Mouse (Mus musculus) CH12.LX (cell line): Measurements from ENCODE around the gene Cbfa2t3. TPM values are rescaled to one million over a fixed set of nuclear protein-coding genes. Genes with fewer than 3 reads are reported as not detected.

Experiments
- DNase-seq: peaks from one replicate; pipeline ENCODE4 v3.0.0-alpha.2; 2013; ENCODE audit errors: extremely low read depth
- H3K27ac ChIP-seq: 2 replicates; pipeline ENCODE4 v1.5.1; 2012; ENCODE audit warnings: low read depth, mild to moderate bottlenecking, control low read depth, moderate library complexity; ENCODE audit not compliant: insufficient read depth
- H3K27me3 ChIP-seq: replicated peaks from 2 replicates; pipeline ENCODE3; 2012; ENCODE audit warnings: inconsistent platforms
- H3K36me3 ChIP-seq, 2 experiments: replicated peaks in 1 of 2; 2 replicates each; pipeline versions ENCODE3 to v1.6.1; 2012; ENCODE audit warnings: inconsistent platforms in 1 of 2, low read length in 1 of 2, mild to moderate bottlenecking in 1 of 2, mixed read lengths in 1 of 2, moderate library complexity in 1 of 2; ENCODE audit not compliant: control insufficient read depth in 1 of 2, insufficient read depth in 1 of 2
- H3K4me1 ChIP-seq, 2 experiments: 2 replicates each; pipeline ENCODE4 v1.6.1; 2012; ENCODE audit warnings: inconsistent platforms in 1 of 2, moderate library complexity in 1 of 2; ENCODE audit not compliant: insufficient read depth in 2 of 2, control insufficient read depth in 1 of 2
- H3K4me2 ChIP-seq: 2 replicates; pipeline ENCODE4 v1.6.1; 2012; ENCODE audit warnings: low read depth, mild to moderate bottlenecking, control low read depth; ENCODE audit not compliant: poor library complexity, insufficient read depth, severe bottlenecking
- H3K4me3 ChIP-seq, 3 experiments: fragments of 150-350 bp in 1 of 3; sonication (generic) in 1 of 3; replicated peaks in 1 of 3; 2 replicates each; pipeline versions ENCODE3 to v1.5.1; 2011 to 2012; ENCODE audit warnings: low read depth in 2 of 3, low read length in 2 of 3, mild to moderate bottlenecking in 2 of 3, moderate library complexity in 2 of 3, control low read depth in 1 of 3, improper control_type of control experiment in 1 of 3, inconsistent platforms in 1 of 3, mixed read lengths in 1 of 3; ENCODE audit not compliant: poor library complexity in 1 of 3
- H3K79me2 ChIP-seq: replicated peaks from 2 replicates; pipeline ENCODE4 v1.6.1; 2012; ENCODE audit warnings: mild to moderate bottlenecking, moderate library complexity; ENCODE audit not compliant: control insufficient read depth, poor library complexity, insufficient read depth, severe bottlenecking; ENCODE audit errors: extremely low read depth
- H3K9ac ChIP-seq: 2 replicates; pipeline ENCODE4 v1.6.1; 2012; ENCODE audit warnings: low read depth, mild to moderate bottlenecking, control low read depth, moderate library complexity; ENCODE audit not compliant: insufficient read depth
- H3K9me3 ChIP-seq: replicated peaks from 2 replicates; pipeline ENCODE3; 2012; ENCODE audit warnings: low read length, inconsistent platforms, mixed read lengths
- BHLHE40 ChIP-seq: IDR thresholded peaks from 2 replicates; pipeline ENCODE4 v1.6.1; 2011; ENCODE audit warnings: mild to moderate bottlenecking, low read depth, low read length, improper control_type of control experiment
- CHD1 ChIP-seq: IDR thresholded peaks from 2 replicates; pipeline ENCODE4 v1.6.1; 2012; ENCODE audit warnings: low read depth, low read length, improper control_type of control experiment, inconsistent platforms
- CHD2 ChIP-seq: IDR thresholded peaks from 2 replicates; pipeline ENCODE4 v1.6.1; 2011; ENCODE audit warnings: low read length, improper control_type of control experiment
- CTCF ChIP-seq, 2 experiments: IDR thresholded peaks in 1 of 2; conservative IDR thresholded peaks in 1 of 2; 2 replicates each; pipeline ENCODE4 v1.5.1; 2011 to 2012; ENCODE audit warnings: low read depth in 2 of 2, low read length in 2 of 2, improper control_type of control experiment in 1 of 2, inconsistent platforms in 1 of 2, mild to moderate bottlenecking in 1 of 2, moderate library complexity in 1 of 2
- ELF1 ChIP-seq: IDR thresholded peaks from 2 replicates; pipeline ENCODE4 v1.6.1; 2014; ENCODE audit warnings: low read depth, mild to moderate bottlenecking, inconsistent platforms, low read length, improper control_type of control experiment
- EP300 ChIP-seq: IDR thresholded peaks from 2 replicates; pipeline ENCODE4 v1.6.1; 2011; ENCODE audit warnings: low read length, improper control_type of control experiment
- ETS1 ChIP-seq: conservative IDR thresholded peaks from 2 replicates; pipeline ENCODE4 v1.6.1; 2012; ENCODE audit warnings: low read depth, mild to moderate bottlenecking, inconsistent platforms, low read length, improper control_type of control experiment, moderate library complexity
- GABPA ChIP-seq: IDR thresholded peaks from 2 replicates; pipeline ENCODE4 v1.6.1; 2012; ENCODE audit warnings: low read depth, low read length, improper control_type of control experiment, inconsistent platforms; ENCODE audit not compliant: insufficient replicate concordance
- IRF4 ChIP-seq: IDR thresholded peaks from 2 replicates; pipeline ENCODE4 v1.6.1; 2014; ENCODE audit warnings: low read depth, mild to moderate bottlenecking, inconsistent platforms, low read length, improper control_type of control experiment
- JUN ChIP-seq: IDR thresholded peaks from 2 replicates; pipeline ENCODE4 v1.6.1; 2011; ENCODE audit warnings: low read depth, mild to moderate bottlenecking, low read length, improper control_type of control experiment, moderate library complexity; ENCODE audit not compliant: insufficient read depth
- KAT2A ChIP-seq: IDR thresholded peaks from 2 replicates; pipeline ENCODE4 v1.6.1; 2012; ENCODE audit warnings: low read length, improper control_type of control experiment, inconsistent platforms; ENCODE audit not compliant: insufficient replicate concordance
- MAFK ChIP-seq: IDR thresholded peaks from 2 replicates; pipeline ENCODE4 v1.6.1; 2011; ENCODE audit warnings: low read length, improper control_type of control experiment; ENCODE audit not compliant: insufficient replicate concordance
- MAX ChIP-seq: IDR thresholded peaks from 2 replicates; pipeline ENCODE4 v1.6.1; 2011; ENCODE audit warnings: low read length, improper control_type of control experiment
- MAZ ChIP-seq: IDR thresholded peaks from 2 replicates; pipeline ENCODE4 v1.6.1; 2012; ENCODE audit warnings: low read depth, mild to moderate bottlenecking, inconsistent platforms, low read length, improper control_type of control experiment, moderate library complexity
- MEF2A ChIP-seq: IDR thresholded peaks from 2 replicates; pipeline ENCODE4 v1.6.1; 2014; ENCODE audit warnings: low read depth, mild to moderate bottlenecking, inconsistent platforms, low read length, improper control_type of control experiment, borderline replicate concordance
- MXI1 ChIP-seq: IDR thresholded peaks from 2 replicates; pipeline ENCODE4 v1.6.1; 2011; ENCODE audit warnings: mild to moderate bottlenecking, low read depth, low read length, improper control_type of control experiment
- MYC ChIP-seq: IDR thresholded peaks from 2 replicates; pipeline ENCODE4 v1.6.1; 2011; ENCODE audit warnings: low read depth, mild to moderate bottlenecking, improper control_type of control experiment, low read length
- NELFE ChIP-seq: IDR thresholded peaks from 2 replicates; pipeline ENCODE4 v1.6.1; 2011; ENCODE audit warnings: low read depth, low read length, improper control_type of control experiment
- NRF1 ChIP-seq: IDR thresholded peaks from 2 replicates; pipeline ENCODE4 v1.6.1; 2014; ENCODE audit warnings: low read depth, mild to moderate bottlenecking, inconsistent platforms, low read length, improper control_type of control experiment, moderate library complexity
- PAX5 ChIP-seq: IDR thresholded peaks from 2 replicates; pipeline ENCODE4 v1.6.1; 2012; ENCODE audit warnings: low read length, inconsistent platforms, mixed read lengths
- POLR2A ChIP-seq: IDR thresholded peaks from 2 replicates; pipeline ENCODE4 v1.6.1; 2011; ENCODE audit warnings: low read depth, mild to moderate bottlenecking, improper control_type of control experiment, low read length
- POLR2AphosphoS2 ChIP-seq: IDR thresholded peaks from 2 replicates; pipeline ENCODE4 v1.6.1; 2011; ENCODE audit warnings: low read depth, low read length, improper control_type of control experiment
- RAD21 ChIP-seq: IDR thresholded peaks from 2 replicates; pipeline ENCODE4 v1.6.1; 2011; ENCODE audit warnings: low read depth, mild to moderate bottlenecking, low read length, improper control_type of control experiment, moderate library complexity
- RCOR1 ChIP-seq: conservative IDR thresholded peaks from 2 replicates; pipeline ENCODE4 v1.6.1; 2012; ENCODE audit warnings: low read depth, mild to moderate bottlenecking, inconsistent platforms, low read length, improper control_type of control experiment
- SMC3 ChIP-seq: IDR thresholded peaks from 2 replicates; pipeline ENCODE4 v1.6.1; 2011; ENCODE audit warnings: low read depth, low read length, improper control_type of control experiment
- TBP ChIP-seq: conservative IDR thresholded peaks from 2 replicates; pipeline ENCODE4 v1.6.1; 2011; ENCODE audit warnings: low read depth, low read length, improper control_type of control experiment
- TCF12 ChIP-seq: IDR thresholded peaks from 2 replicates; pipeline ENCODE4 v1.6.1; 2014; ENCODE audit warnings: low read depth, mild to moderate bottlenecking, inconsistent platforms, low read length, improper control_type of control experiment
- UBTF ChIP-seq: IDR thresholded peaks from 2 replicates; pipeline ENCODE4 v1.6.1; 2012; ENCODE audit warnings: low read depth, mild to moderate bottlenecking, inconsistent platforms, low read length, improper control_type of control experiment, moderate library complexity
- USF1 ChIP-seq: IDR thresholded peaks from 2 replicates; pipeline ENCODE4 v1.6.1; 2014; ENCODE audit warnings: low read depth, mild to moderate bottlenecking, inconsistent platforms, low read length, improper control_type of control experiment
- USF2 ChIP-seq: conservative IDR thresholded peaks from 2 replicates; pipeline ENCODE4 v1.6.1; 2011; ENCODE audit warnings: low read depth, low read length, improper control_type of control experiment
- ZC3H11A ChIP-seq: IDR thresholded peaks from 2 replicates; pipeline ENCODE4 v1.6.1; 2012; ENCODE audit warnings: low read depth, mild to moderate bottlenecking, inconsistent platforms, low read length, improper control_type of control experiment
- ZKSCAN1 ChIP-seq: IDR thresholded peaks from 2 replicates; pipeline ENCODE4 v1.6.1; 2012; ENCODE audit warnings: low read depth, inconsistent platforms, low read length, improper control_type of control experiment, borderline replicate concordance
- ZMIZ1 ChIP-seq: IDR thresholded peaks from 2 replicates; pipeline ENCODE4 v1.6.1; 2012; ENCODE audit warnings: low read depth, mild to moderate bottlenecking, inconsistent platforms, low read length, improper control_type of control experiment
- ZNF384 ChIP-seq: IDR thresholded peaks from 2 replicates; pipeline ENCODE4 v1.6.1; 2012; ENCODE audit warnings: low read depth, low read length, improper control_type of control experiment, inconsistent platforms
- dilution Hi-C: fragments of 300-500 bp; cut with MboI; formaldehyde crosslinking; loops from 2 replicates; pipeline ENCODE4 v1.14.3; 2020; ENCODE audit warnings: low sequenced_read_pairs; ENCODE audit not compliant: extremely low pct_unique_long_range_greater_than_20kb, extremely low pct_ligation_motif_present
- in situ Hi-C: fragments of 300-500 bp; cut with MboI; formaldehyde crosslinking; loops from 3 replicates; pipeline ENCODE4 v1.14.3; 2019; ENCODE audit warnings: low sequenced_read_pairs, low pct_ligation_motif_present, low pct_unique_long_range_greater_than_20kb, mixed read lengths
- polyA plus RNA-seq: library from polyadenylated mRNA; unstranded; fragments of >175 nt; gene quantifications from 2 replicates; pipeline ENCODE4 v1.2.1, GENCODE M21; 2012; ENCODE audit warnings: low read depth; ENCODE audit not compliant: insufficient read length
- total RNA-seq, 2 experiments: library from RNA; depleted of rRNA; stranded (reverse); fragments of 300-350 nt in 1 of 2; fragments of >200 nt in 1 of 2; gene quantifications; 2 replicates each; pipeline ENCODE4 v1.2.3; 2012 to 2014

The Cbfa2t3 gene
- total and polyA plus RNA-seq, 3 experiments, result 0.47 to 22.6 (median 2.1) TPM

GRCm38 (mm10) chr8:122700628-122701027 lies 1.7 kb upstream of the Cbfa2t3 start (continued):
- TF ChIP-seq ELF1 (peak; percentile 84), USF1 (no peak), ETS1 (peak; percentile 95), ZNF384 (peak; percentile 35; the same call in 1 of the 2 replicates), JUN (peak; percentile 27; the same call in 1 of the 2 replicates), MEF2A (peak; percentile 92), TBP (no peak), ZMIZ1 (peak; percentile 74; the same call in 1 of the 2 replicates), NELFE (0 out of 2 replicates have a peak, but pooled peaks have one; percentile 32), MAFK (peak; percentile 80; the same call in 1 of the 2 replicates), ZKSCAN1 (no peak), UBTF (peak; percentile 56; the same call in 1 of the 2 replicates), CHD1 (no peak), IRF4 (peak; percentile 95)

GRCm38 (mm10) chr8:122698254-122698768 lies 598 bp downstream of the Cbfa2t3 start:
- DNase-seq, result no peak
- TF ChIP-seq MAFK (no peak), POLR2AphosphoS2 (no peak), CHD2 (no peak), MAX (peak; percentile 55), PAX5 (no peak), BHLHE40 (peak; percentile 57; the same call in 1 of the 2 replicates), GABPA (no peak), CHD1 (no peak), IRF4 (no peak), EP300 (no peak), JUN (no peak), POLR2A (no peak), USF1 (no peak), NRF1 (no peak), RCOR1 (no peak), MYC (0 out of 2 replicates have a peak, but pooled peaks have one; percentile 18), MXI1 (peak; percentile 68), ZKSCAN1 (no peak), KAT2A (no peak), UBTF (no peak), ZC3H11A (no peak), NELFE (no peak), CTCF (conservative IDR thresholded peaks at IDR 0.05 in 1 of 2, IDR thresholded peaks at IDR 0.05 in 1 of 2; ENCODE audit: low read depth in 2 of 2, low read length in 2 of 2) (no peak), MAZ (0 out of 2 replicates have a peak, but pooled peaks have one; percentile 34), TCF12 (peak; percentile 89), ZNF384 (no peak), RAD21 (no peak), TBP (no peak), ZMIZ1 (no peak), USF2 (no peak), SMC3 (no peak; the same call in 1 of the 2 replicates)
- peaks cover 62 to 79% of the 10 kb centered on the region in 2 experiments for H3K4me1 ChIP-seq
- in situ Hi-C loops, result loop anchor here (5.0 kb wide), 1 partner anchor 119 kb away; no protein-coding TSS in a partner anchor
- H3K36me3 ChIP-seq, result peaks cover 0 to 36% of the 10 kb centered on the region in 2 experiments
- H3K79me2 ChIP-seq, result peaks cover 19% of the 10 kb centered on the region
- no peaks in the 10 kb centered on the region for H3K9me3 ChIP-seq
- H3K4me2 ChIP-seq, result peak overlapping the region; percentile 61
- dilution Hi-C loops, result no loop called here
- H3K4me3 ChIP-seq, result peak overlapping the region; percentile 69 to 72 (median 69)
- H3K27me3 ChIP-seq, result no peaks in the 10 kb centered on the region
- peak overlapping the region; percentile 59 for H3K9ac ChIP-seq
- peak overlapping the region; percentile 98 for H3K27ac ChIP-seq
